Mouse (Mus musculus) gastrocnemius, adult 8-10 months (tissue): ENCODE data around the gene Gzf1. TPM values are rescaled to one million over a fixed set of nuclear protein-coding genes. Genes with fewer than 3 reads are reported as not detected.

ENCODE experiments used
- DNase-seq, 2 experiments: peaks; one replicate each; pipeline ENCODE4 v3.0.0; 2022; ENCODE audit warnings: low spot score in 2 of 2
- total RNA-seq, 4 experiments: library from RNA; stranded (reverse); gene quantifications; 2 replicates each; pipeline ENCODE4 v1.2.4; 2022

Gzf1 gene
- 10 to 100 TPM; 19.2 to 27.7 (median 23.9) TPM for total RNA-seq

DNA sequence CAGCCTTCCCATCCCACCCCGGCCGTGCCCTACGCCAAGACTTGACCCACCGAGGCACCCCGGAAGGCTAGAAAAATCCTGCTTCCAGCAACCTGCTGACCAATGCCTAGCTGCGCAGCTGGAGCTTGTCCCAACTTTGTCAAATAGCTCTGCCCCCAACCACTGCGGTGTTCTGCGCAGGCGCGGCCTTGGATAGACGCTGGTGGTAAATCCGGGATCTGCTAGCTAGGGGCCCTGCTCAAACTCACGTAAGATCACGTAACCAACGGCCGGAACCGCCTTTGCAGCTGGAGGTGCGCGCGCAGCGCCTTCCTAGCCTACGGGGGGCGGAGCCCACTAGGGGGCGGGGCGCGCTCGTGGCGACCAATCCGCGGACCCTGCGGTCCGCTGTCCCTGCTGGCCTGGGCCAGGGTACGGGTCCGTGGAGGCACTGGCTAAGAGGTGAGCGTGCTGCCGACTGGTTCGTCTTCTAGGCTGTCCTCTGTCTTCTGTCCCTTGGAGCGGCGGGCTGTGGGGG is at the start of gene Gzf1:
Gene Gzf1, plus strand, starts transcription at position 249 of the 517 bp plus-strand sequence.
- peak; percentile 99 to 100 for DNase-seq

DNA sequence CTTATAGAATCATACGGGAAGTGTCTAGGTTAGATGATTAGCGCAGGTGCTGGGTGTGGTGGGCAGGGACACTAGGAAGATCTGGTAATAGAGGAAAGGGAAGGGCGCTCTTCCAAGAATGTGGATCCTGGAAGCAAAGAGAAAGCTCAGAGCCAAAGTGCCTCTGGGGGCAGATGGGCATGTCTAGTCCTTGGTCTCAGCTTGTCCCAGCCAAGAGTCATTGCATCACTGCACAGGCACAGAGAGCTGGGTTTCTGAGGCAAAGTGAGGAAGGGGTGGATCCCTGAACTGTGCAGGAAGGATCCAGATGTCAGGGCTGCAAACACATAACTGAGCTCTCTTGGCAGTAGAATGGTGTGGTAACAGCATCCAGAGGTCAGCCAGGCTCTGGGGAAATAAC is 49.2 kb upstream of the Gzf1 start:
- peak; percentile 14 to 44 for DNase-seq

DNA sequence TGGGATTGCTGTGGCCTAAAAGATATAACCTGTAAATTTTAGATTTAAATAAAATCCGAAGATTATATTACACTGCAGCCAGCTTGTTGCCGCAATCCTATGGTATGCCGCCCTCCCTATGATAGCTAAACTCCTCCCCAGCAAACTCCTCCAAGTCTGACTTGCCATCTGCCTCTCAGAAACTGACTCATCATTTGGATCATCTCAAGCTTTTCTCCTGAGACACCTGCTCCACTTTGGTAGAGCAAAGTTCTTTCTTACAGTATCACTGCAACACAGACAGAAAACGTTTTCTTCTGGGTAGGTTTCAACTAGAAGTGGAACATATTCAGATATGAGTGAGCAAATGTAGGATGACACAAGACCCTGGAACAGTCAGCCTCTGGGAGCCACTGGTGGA is 46.4 kb upstream of the Gzf1 start:
- DNase-seq: no peak

DNA sequence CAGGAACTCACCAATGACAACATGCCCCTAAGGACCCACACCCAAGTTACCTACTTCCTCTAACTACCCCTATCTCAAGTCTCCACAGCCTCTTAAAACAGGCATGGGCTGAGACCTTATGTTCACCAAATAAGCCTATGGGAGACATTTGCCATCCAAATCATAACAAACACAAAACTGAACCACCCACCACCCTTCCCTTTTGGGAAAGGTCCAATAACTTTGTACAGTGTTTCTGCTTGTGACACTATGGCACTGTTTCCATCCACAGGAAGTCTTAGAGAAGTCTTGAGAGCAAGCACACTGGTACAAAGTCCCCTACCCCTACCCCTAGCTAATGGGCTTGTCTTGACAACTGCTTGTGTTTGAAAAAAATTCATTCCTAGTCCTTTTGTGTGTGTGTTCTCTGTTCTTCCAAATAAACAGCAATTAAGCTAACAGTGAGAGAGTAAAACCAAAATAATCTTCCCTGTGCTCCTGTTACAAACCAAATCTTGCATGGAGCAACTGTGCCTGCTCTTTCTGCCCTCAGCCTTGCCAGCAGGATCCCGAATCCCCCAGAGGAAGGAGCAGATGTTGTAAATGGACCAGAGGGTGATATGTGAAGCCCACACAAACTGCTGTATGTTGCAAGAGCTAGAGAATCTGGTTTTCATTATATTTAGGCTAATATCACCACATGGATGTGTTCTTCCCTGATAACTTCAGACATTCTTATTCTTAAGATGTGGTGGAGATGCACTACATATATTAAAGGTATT is 38.0 kb upstream of the Gzf1 start:
- no peak for DNase-seq

DNA sequence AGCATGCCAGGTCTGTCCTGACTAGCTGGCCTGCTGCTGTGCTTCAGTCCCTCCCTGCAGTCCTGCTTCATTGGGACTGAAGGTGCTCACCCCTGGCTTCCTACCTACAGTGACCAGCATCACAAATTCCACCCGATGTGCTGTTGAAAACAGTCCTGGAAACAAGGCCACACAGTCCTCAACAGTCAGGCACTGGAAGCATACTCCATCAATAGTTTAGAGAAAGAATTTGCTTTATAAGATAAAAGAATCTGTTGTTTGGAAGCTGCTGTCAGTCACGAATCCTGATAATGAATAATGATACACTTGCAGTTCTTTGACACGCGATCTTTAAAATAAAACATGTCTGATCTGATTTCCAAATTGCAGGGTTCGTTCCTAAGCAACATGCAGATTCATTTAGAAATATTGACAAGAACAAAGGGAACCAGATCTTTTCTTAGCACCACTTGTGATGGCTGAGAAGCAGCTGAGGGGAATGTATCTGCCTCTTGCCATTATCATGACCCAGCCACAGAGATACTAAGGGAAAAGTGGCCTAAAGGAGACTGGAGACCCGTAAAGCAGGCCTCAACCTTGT is 36.3 kb upstream of the Gzf1 start:
- no peak for DNase-seq

DNA sequence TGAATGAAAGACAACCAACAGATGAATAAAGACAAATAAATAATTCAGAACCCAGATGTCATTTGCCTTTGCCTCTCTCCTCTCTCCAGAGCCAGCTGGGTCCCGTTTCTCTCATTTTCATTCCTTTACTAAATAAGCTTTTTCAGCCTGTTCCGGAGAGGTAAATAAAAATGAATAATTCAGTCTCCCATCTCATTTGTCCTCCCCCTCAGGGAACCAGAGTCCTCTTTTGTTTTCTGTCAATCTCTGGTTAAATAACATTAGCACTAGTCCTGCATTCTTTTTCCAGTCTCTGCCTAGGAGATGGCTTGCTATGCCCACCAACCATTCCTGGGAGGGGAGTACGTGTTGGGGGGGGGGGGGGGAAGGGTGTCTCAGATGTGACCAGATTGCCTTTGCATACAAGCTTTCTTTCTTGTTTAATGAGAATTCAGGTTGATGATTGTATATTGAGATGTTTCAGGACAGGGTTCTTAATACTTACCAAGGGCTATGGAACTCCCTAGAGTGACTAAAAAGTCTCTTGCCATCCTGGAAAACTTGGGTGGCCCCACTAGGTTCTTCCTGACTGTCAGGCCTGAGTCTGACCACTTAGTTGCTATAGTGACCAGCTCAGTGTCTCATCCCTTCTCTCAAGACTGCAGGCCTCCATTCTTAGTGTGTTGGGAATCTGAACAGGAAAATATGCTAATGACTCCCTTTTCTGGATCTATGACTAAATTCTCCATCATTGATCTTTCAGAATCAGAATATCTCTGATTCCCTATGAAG is 30.1 kb upstream of the Gzf1 start:
- no peak for DNase-seq

DNA sequence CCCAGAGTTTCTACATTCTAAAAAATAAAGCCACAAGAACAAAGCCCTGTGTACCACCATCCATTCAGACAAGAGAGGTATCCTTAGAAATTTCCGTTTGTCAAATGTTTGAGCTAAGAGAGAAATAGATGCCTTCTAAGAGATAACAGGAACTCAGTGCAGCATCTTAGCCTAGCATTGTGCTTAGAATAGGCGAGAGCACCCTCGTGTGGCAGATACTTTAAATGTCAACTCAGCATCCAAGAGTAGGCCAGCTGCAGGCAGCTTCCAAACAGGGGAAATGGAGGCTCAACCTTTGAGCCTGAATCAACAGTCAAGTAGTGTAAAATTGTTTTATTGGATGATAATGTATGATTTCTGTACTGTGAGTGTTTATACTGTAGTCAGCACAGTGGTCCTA is 25.9 kb upstream of the Gzf1 start:
- DNase-seq: peak; percentile 29 to 38

DNA sequence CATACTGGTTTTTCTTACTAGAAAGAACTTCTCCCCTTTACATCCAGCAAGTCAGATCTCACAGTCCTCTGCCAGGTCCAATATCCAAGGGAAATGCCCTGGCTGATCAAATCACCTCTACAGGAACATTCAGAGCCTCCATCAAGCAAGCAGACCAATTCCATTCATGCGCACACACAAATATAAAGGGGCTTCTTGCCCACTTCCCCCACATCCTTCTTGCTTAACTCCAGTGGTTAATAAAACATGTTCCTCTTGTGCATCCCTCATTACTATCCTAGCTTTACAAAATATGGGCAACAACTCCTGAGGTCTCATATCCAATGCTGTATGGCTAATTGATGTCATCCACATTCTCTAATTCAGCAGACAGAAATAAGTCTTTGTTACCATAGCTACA is 17.4 kb upstream of the Gzf1 start:
- DNase-seq: no peak

DNA sequence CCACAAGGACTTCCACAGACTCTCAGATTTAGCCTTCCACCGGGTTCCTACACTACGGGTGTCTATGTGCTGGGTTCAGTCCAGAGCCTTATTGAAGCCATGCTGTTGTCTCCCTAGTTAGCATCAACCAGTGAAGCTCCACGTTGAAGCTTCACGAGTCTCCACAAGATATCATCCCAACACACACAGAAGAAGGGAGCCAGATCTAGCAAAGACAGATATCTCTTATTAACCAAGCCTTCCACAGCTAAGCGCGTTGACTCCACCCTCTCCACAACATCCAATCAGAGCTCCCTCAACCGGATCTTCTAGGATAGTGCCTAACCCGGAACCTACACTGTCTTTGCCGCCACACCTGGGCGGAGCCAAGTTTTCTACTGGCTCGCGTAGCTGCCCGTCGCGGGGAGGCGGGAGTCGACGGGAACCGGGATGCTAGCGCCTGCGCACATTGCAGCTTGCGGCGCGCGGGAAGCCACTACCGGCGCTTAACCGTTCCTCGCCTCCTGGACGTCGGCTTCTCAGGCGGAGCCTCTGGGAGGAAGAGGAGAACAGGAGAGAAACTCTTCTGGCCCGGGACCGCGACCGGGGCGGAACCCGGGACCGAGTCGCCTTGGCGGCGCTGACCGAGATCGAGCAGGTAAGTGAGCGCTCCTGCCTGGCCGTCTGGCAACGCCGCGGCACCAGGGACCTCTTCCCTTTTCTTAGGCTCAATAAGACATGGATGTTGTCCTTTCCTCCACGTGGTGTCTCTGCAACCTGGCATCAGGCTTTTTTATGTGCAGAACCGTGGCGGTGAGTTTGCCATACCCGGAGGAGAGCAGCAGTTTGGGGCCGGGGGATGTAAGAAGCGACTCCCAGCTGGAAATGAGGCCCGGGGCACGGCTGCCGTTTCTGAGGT is 8.4 kb upstream of the Gzf1 start, which contains the start of gene Nxt1:
Gene Nxt1, plus strand, starts transcription at position 403 of the 898 bp plus-strand sequence.
- DNase-seq: peak; percentile 97 to 98

DNA sequence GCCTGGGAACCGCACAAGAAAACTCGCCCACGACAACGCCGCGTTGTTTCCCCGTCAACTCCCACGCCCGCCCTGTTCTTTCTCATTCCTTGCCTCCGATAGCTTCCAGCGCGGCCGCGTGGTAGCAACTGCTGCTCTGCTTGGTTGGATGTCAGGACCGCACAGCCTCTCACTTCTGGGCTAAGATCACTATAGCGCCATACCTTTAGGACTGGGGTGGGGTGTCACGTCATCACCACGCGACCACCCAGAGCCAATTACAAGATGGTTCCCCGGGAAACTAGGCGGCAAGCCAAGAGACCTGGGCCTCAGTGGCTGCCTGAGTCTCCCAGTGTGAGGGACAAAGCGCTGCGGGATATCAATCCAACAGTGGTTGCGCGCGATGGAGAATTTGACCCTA is 3.0 kb upstream of the Gzf1 start:
- DNase-seq: peak; percentile 21 to 50

DNA sequence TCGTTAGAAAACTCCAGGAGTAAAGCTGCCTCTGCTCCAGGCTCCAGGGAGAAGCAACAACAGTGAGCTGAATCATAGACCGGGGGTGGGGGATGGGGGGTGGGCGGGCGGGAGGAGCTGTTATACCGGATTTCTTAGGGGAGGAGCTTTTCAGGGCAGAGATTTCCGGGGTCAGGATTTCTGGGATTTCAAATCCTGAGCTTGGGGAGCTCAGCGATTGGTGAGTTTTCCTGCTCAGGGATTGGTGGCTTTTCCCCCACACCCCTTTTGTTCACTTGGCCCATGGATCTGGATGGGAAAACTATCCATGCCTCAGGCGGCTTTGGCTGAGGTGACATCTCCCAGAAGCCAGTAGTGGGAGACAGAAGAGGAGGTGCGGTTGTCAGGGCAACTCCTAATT is 1.5 kb upstream of the Gzf1 start:
- DNase-seq: peak; percentile 24 to 53

DNA sequence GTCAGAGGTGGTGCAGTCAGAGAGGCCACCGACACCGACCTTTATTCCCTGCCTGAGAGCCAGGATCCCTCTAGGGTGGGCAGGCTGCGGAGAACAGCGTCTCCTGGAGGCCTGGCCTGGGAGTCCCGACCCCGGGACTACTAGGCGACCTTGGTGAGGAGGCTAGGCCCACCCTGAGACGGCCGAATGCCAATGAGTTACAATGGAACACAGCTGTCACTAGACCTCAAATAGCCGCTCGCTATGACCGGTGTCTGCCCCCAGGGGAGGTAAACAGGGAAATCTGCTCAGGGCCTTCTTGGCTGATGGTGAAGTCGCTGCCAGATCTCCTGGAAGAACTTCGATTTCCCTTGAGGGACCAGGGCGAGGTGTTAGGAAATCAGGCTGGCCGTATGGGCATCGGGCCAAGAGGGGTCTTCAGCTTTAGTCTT is 653 bp downstream of the Gzf1 start:
- DNase-seq: peak; percentile 54 to 56

DNA sequence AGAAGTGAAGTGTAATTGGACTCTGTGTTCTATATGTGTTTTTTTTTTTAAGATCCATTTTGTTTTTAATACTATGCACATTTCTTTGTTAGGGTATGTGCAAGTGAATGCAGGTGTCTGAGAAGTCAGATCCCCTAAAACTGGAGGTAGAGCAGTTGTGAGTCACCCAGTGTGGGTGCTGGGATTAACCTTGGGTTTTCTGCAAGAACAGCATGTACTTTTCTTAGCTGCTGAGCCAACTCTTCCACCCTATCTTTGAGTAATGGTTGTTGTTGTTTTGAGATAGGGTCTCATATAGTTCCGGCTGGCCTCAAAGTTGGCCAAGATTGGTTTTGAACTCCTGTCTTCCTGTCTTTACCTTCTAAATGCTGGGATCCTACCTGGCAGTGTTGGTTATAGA is 2.2 kb downstream of the Gzf1 start:
- DNase-seq: no peak

DNA sequence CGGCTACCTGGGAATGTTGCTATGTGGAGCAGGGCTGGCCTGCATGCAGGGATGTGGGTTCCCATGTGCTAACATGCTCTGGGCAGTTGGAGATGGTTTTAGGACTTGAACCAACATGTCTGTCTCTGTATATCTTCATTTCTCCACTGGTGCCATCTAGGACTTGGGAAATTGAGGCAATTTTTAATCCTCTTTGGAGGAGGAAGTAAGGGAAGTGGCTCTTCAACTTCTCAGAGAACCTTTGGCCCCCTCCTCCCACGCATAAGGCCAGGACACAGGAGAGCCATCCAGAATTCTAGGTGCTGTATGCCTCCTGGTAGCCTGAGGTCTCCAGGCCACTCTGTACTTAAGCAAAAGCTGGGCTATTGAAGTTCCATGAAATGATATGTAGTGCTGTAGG is 4.1 kb downstream of the Gzf1 start:
- no peak for DNase-seq

DNA sequence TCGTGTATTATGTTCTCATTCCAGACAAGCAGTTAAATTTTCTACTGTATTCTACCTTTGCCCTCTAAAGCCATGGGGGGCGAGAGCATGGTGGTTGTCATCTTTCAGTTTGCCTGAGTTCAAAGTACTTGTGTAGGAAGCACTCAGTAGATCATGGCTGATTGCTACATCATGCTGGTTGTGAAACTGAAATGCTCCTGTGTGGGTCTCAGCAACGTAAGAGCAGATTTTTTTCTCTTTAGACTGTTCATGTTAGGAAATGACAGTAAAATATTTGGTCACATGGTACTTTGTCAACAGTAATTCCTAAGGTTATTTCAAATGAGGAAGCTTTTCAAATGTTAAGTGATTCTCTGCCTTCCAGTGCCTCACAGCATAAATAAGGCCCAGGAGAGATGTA is 4.9 kb downstream of the Gzf1 start:
- no peak for DNase-seq

DNA sequence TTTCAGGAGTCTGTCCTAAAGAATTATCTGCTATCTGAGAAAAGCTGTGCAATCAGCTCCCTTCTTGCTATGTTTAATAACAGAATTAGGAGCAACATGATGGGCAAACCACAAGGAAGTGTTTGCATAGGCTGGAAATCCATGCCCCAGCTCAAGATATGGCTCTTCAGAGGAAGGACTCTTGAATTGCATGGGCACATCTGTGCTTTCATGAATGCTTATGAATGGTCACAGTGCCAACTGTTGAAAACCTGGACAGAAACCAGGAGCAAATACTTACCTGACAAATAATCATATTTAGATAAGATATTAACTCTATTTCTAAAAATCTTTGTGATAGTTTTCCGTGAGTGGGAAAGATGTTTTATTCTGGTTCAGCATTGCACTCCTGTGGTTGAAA is 6.0 kb downstream of the Gzf1 start:
- DNase-seq: no peak

DNA sequence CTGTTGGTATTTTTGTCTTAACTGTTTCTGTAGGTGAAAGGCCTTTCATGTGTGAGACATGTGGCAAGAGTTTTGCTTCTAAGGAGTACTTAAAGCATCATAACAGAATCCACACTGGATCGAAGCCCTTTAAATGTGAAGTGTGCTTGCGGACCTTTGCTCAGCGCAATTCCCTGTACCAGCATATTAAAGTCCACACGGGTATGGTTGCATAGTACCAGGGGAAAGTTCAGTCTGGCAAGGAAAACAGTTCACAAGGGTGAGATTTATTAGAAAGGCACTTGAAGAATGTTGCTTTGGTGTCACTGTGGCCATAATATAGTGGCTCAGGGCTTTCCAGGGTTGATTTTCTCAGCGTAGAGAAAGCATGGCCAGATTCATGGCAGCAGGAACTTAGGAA is 7.1 kb downstream of the Gzf1 start:
- no peak for DNase-seq

DNA sequence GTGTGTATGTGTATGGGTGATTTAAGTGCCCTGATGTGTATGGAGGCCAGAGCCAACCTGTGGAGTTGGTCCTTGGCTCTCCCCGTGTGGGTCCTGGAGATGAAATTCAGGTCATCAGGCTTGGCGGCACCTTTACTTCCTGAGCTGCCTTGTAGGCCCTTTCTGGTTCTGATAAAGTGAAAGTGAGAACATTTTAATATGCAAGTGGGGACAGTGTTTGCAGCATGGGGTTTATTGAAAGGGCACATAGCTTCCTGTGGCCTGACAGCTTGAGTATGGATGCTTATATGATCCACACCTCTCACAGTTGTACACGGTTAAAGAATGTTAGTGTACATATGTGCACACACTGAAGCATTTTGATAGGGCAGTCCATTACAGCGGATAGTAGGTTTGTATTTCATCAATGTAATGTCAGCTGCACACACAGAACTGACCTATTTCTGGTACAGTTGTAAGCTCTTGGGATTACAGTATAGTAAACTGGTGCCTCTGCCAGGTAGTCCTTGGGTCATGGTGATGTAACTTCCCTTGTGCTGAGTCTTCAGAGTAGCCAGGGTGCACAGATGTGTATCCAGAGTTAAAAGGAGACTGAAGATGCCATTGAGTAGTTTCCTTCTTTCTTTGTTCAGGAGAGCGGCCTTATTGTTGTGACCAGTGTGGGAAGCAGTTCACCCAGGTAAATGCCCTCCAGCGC is 8.8 kb downstream of the Gzf1 start:
- no peak for DNase-seq

DNA sequence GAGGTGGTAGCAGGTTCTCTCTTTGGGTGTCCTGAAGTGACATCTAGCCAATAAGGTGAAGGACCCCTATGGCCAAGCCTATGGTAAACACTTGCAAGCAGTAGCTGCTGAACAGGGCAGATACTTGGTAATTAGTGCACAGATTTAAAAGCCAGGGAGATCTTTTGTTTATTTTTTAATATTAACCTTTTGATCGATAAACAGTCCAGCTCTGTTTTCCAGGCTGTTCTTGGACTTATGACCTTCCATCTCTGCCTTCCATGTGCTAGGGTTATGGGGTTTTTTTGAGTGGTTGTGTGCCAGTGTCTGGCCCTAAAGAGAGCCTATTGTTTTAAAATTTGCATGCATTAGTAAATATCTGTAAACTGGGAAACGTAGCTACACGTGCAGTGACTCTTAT is 9.5 kb downstream of the Gzf1 start:
- no peak for DNase-seq

DNA sequence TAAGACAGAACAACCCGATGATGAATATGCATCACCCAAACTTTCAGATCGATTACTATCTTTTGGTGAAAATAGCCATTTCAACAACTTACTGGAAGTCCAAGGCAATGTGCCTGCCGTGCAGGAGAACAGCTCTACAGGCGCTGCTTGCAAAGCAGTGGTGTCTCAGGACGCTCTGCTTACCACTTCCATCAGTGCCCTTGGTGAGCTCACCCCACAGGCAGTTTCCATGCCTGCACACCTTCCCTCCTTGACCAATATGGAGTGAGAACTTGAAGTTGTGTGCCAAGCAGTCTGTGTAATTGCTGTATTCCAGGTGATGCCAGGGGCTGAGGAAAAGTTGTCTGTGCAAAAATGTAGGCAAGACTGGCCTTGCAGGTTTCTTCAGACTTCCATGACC is 10.0 kb downstream of the Gzf1 start:
- no peak for DNase-seq

DNA sequence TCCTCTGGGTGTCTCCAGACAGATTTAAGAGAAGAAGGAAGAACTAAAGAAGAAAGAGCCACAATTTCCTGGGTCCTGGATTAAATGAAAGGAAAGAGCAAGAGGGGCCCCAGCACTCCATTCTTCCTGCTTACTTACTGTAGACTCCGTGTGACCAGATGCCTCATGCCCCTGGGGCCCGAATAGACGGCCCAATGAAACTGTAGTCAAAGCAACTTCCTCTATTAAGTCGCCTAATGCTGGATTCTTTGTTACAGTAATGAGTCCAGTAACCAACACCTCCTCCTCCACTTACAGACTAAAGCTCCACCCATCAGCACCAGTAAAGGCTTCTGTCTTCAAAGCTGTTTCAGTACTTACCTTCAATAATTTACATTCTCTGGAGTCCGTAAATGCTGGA is 17.7 kb downstream of the Gzf1 start:
- DNase-seq: no peak
